Mouse (Mus musculus): Measurements from ENCODE around the gene Dgkh.

DNA sequence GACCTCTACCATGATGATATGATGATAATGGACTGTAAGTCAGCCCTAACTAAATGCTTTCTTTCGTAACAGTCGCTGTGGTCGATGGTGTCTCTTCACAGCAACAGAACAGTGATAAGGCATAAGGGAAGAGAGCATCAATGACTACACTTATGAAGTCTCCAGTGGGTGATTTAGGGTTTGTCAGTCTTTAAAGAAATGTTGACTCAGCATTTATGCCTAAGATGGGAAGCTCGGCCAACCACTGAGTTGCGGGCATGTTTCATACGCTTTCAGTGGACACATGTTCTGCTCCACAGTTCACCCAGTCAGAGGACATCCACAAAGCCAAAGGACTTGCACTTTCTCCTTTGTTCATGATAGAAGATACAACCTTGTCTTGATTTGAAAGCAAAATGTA is 73.9 kb downstream of the Dgkh start:
- TF ChIP-seq MAX (IDR thresholded peaks at IDR 0.05) (no peak), CEBPB (IDR thresholded peaks at IDR 0.05; ENCODE audit: low read depth) (no peak), CTCF (IDR thresholded peaks at IDR 0.05; ENCODE audit: control insufficient read depth, insufficient read depth, insufficient read length) (no peak)
